Mouse (Mus musculus) E14TG2a.4 (cell line): ENCODE data around the gene Olfr229.
"Not testable (repeated sequence)": the region's sequence is repeated elsewhere in the genome, so short reads cannot be mapped to it uniquely, and the experiment has no call there.

Source experiments
- H3K27me3 ChIP-seq: 2 replicates; pipeline ENCODE4 v1.6.1; 2014; ENCODE audit warnings: low read length, control low read depth; ENCODE audit not compliant: insufficient read depth
- H3K36me3 ChIP-seq: 2 replicates; pipeline ENCODE4 v1.6.1; 2014; ENCODE audit warnings: low read length, control low read depth; ENCODE audit not compliant: insufficient read depth
- H3K4me1 ChIP-seq: replicated peaks from 2 replicates; pipeline ENCODE4 v1.6.1; 2014; ENCODE audit warnings: low read depth, low read length, control low read depth
- H3K4me3 ChIP-seq: replicated peaks from 2 replicates; pipeline ENCODE4 v1.5.1; 2014; ENCODE audit warnings: mild to moderate bottlenecking, low read length
- H3K9me3 ChIP-seq: 2 replicates; pipeline ENCODE4 v1.6.1; 2014; ENCODE audit warnings: low read length, control low read depth
- CTCF ChIP-seq: conservative IDR thresholded peaks from 2 replicates; pipeline ENCODE4 v1.5.1; 2014; ENCODE audit warnings: low read length
- NANOG ChIP-seq: IDR thresholded peaks from 2 replicates; pipeline ENCODE4 v1.6.1; 2014; ENCODE audit warnings: borderline replicate concordance, low read length, mixed read lengths
- POU5F1 ChIP-seq: IDR thresholded peaks from 2 replicates; pipeline ENCODE4 v1.6.1; 2014; ENCODE audit warnings: low read length, borderline replicate concordance

Gene Olfr229

GRCm38 (mm10) chr9:39907036-39907435 lies at the start of gene Olfr229:
TSS of gene Olfr229 (plus strand) at chr9:39907336.
- TF ChIP-seq POU5F1: no peak
- TF ChIP-seq CTCF: no peak
- no peak for TF ChIP-seq NANOG
- H3K4me1 ChIP-seq: peaks cover 9% of the 10 kb centered on the region
- H3K9me3 ChIP-seq: no peaks in the 10 kb centered on the region
- H3K36me3 ChIP-seq: no peaks in the 10 kb centered on the region
- no peak within 1 kb of the TSS for H3K4me3 ChIP-seq
- H3K27me3 ChIP-seq: no peaks in the 10 kb centered on the region

GRCm38 (mm10) chr9:39866122-39866521 lies 41.0 kb upstream of the Olfr229 start, which contains the start of gene Olfr972:
TSS of gene Olfr972 (plus strand) at chr9:39866422.
- H3K4me3 ChIP-seq: no peak within 1 kb of the TSS
- no peaks in the 10 kb centered on the region for H3K9me3 ChIP-seq
- H3K27me3 ChIP-seq: no peaks in the 10 kb centered on the region
- no peaks in the 10 kb centered on the region for H3K4me1 ChIP-seq
- no peaks in the 10 kb centered on the region for H3K36me3 ChIP-seq
- no peak for TF ChIP-seq NANOG
- no peak for TF ChIP-seq CTCF
- no peak for TF ChIP-seq POU5F1

DNA sequence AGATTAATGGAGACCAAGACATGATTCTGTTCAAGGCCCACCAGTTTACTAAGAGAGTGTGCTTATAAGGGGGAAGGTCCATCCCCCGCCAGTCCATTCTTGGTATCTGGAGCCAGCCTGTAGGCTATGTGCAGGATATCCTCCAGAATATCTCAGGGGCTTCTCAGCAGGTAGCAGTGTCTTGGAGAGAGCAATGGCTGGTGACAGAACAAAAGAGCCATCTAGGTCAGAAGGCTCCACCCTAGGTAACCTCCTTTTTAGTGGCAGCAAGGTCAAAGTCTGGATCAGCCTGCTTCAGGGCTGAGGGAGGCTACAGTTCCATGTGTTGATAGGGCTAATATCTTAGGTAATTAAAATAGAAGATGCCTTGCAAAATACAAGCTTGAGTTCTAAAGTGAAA lies 35.1 kb upstream of the Olfr229 start:
- not testable (repeated sequence) for H3K4me3 ChIP-seq, H3K4me1 ChIP-seq, H3K36me3 ChIP-seq, H3K27me3 ChIP-seq, H3K9me3 ChIP-seq
- peak; percentile 19; the same call in 1 of the 2 replicates for TF ChIP-seq NANOG

- H3K27me3 ChIP-seq, H3K4me1 ChIP-seq, H3K9me3 ChIP-seq, H3K36me3 ChIP-seq, H3K4me3 ChIP-seq: not testable (repeated sequence)
Measured at GRCm38 (mm10) chr9:39877541-39878396, 29.4 kb upstream of the Olfr229 start.

GRCm38 (mm10) chr9:39905106-39905505 lies 2.0 kb upstream of the Olfr229 start:
- Histone ChIP-seq H3K4me1 (peaks cover 9% of the 10 kb centered on the region), H3K36me3 (no peaks in the 10 kb centered on the region)
- TF ChIP-seq CTCF (no peak), NANOG (no peak), POU5F1 (no peak)

GRCm38 (mm10) chr9:39909939-39910338 lies 2.8 kb downstream of the Olfr229 start:
- peaks cover 3% of the 10 kb centered on the region for H3K4me1 ChIP-seq
- no peaks in the 10 kb centered on the region for H3K27me3 ChIP-seq
- H3K36me3 ChIP-seq: no peaks in the 10 kb centered on the region
- no peak overlapping the region for H3K4me3 ChIP-seq
- TF ChIP-seq CTCF (no peak), POU5F1 (no peak), NANOG (no peak)
- H3K9me3 ChIP-seq: no peaks in the 10 kb centered on the region

More at GRCm38 (mm10) chr9:39905106-39905505, 2.0 kb upstream of the Olfr229 start:
- Histone ChIP-seq H3K4me3 (no peak overlapping the region), H3K9me3 (no peaks in the 10 kb centered on the region), H3K27me3 (no peaks in the 10 kb centered on the region)

- H3K4me1 ChIP-seq, H3K27me3 ChIP-seq, H3K4me3 ChIP-seq, H3K9me3 ChIP-seq, H3K36me3 ChIP-seq: not testable (repeated sequence)
Measured at GRCm38 (mm10) chr9:39927975-39928836, 21.1 kb downstream of the Olfr229 start.

DNA sequence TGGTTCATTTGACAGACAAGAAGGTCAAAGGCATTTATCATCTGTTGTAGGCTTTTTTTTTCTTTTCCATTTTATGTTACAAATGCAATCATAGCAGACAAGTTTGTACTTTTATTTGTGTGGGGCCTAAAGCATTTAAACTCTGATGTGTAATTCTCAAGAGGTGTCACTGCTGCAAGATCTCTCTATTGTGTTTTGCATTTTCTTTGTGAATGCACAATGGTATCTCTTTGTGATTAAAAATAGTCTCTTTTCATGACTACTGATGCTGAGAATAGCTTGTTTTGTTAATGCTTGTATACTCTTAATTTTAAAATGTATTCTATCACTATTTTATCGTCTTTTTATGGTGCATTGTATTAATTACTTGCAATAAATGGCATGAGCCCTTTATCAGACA lies 21.7 kb downstream of the Olfr229 start:
- not testable (repeated sequence) for H3K4me1 ChIP-seq, H3K27me3 ChIP-seq, H3K36me3 ChIP-seq, H3K4me3 ChIP-seq, H3K9me3 ChIP-seq

GRCm38 (mm10) chr9:39937201-39937600 lies 30.1 kb downstream of the Olfr229 start, which contains the start of gene Olfr974:
TSS of gene Olfr974 (plus strand) at chr9:39937501.
- no peaks in the 10 kb centered on the region for H3K4me1 ChIP-seq
- H3K4me3 ChIP-seq: no peak within 1 kb of the TSS
- no peaks in the 10 kb centered on the region for H3K36me3 ChIP-seq
- TF ChIP-seq CTCF: no peak
- TF ChIP-seq NANOG: no peak
- TF ChIP-seq POU5F1: no peak
- H3K9me3 ChIP-seq: no peaks in the 10 kb centered on the region
- no peaks in the 10 kb centered on the region for H3K27me3 ChIP-seq
